Mouse (Mus musculus): ENCODE results near the gene Adra2a. TPM values are rescaled to one million over a fixed set of nuclear protein-coding genes. Genes with fewer than 3 reads are reported as not detected.

Adra2a gene
- polyA plus RNA-seq, 1 experiment from 2014 or later: 2.5 TPM

DNA sequence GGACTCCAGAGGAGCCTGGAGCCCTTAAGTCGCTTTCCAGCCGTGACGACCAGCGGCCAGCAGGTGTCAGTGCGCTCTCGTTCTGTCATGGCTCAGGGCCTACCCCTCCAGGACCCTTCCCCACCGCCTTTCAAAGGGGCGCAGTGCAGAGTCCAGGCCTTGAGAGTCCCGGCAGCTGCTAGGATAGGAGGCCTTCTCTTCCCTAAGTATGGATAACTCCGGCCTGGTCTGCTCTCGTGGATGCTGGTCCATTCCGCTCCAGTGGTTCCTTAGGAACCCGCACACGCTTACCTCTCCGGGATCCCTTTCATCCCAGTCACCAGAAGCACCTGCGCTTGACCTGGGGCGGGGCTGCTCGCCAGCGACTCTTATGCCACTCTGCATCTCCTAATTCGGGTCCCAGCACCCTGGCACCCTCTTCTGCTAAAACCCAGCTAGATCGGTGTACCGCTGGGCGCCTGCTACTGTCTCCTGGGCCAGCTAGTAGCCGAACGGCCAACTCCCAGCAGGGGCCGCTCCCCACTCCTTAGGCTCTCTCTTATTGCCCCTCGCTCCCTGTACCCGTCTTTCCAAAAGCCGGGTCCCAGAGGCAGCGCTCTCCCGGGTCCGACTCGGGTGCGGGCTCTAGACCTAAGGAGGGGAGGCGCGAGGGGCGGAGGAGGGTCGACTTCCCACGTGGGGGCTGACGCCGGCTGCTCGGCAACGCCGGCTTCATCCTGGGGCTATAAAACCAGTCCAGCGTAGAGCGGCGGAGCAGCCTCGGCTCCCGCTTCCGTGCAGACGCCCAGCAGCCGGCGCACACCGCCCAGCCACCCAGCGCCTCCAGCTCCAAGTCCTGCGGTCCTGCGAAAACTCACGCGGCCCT, 788 bp downstream of the Adra2a start:
- DNase-seq (ENCODE audit: low spot score): peak; percentile 93
- Histone ChIP-seq H3K4me3 (ENCODE audit: low read depth, low read length) (peak overlapping the region; percentile 54), H3K4me1 (replicated peaks; ENCODE audit: control insufficient read depth, insufficient read depth, low read length) (peaks cover 29% of the 10 kb centered on the region), H3K9ac (ENCODE audit: low read length) (peak overlapping the region; percentile 39; the same call in 1 of the 2 replicates), H3K36me3 (ENCODE audit: control insufficient read depth, insufficient read depth, low read length) (no peaks in the 10 kb centered on the region), H3K27ac (ENCODE audit: low read depth) (no peak overlapping the region), H3K4me2 (ENCODE audit: low read length) (peak overlapping the region; percentile 90), H3K27me3 (replicated peaks; ENCODE audit: control insufficient read depth, insufficient read depth, low read length) (peaks cover 47% of the 10 kb centered on the region), H3K9me3 (ENCODE audit: control insufficient read depth, low read length) (no peaks in the 10 kb centered on the region)
- WGBS: under 1% methylated on average over 59 of the region's 59 CpGs
- peak; percentile 79 for ATAC-seq (replicated peaks; ENCODE audit: low FRiP score, low TSS enrichment, low read depth)

- peaks cover 49% of the 10 kb centered on the region for H3K27me3 ChIP-seq (replicated peaks; ENCODE audit: control insufficient read depth, insufficient read depth, low read length)
- peak; percentile 78 for DNase-seq (ENCODE audit: low spot score)
- no peaks in the 10 kb centered on the region for H3K9me3 ChIP-seq (ENCODE audit: control insufficient read depth, low read length)
- ATAC-seq (replicated peaks; ENCODE audit: low FRiP score, low TSS enrichment, low read depth): peak; percentile 34
- WGBS: 1% methylated on average over 29 of the region's 29 CpGs
- peaks cover 29% of the 10 kb centered on the region for H3K4me1 ChIP-seq (replicated peaks; ENCODE audit: control insufficient read depth, insufficient read depth, low read length)
- no peaks in the 10 kb centered on the region for H3K36me3 ChIP-seq (ENCODE audit: control insufficient read depth, insufficient read depth, low read length)
- peak overlapping the region; percentile 54 for H3K4me3 ChIP-seq (ENCODE audit: low read depth, low read length)
- peak overlapping the region; percentile 90 for H3K4me2 ChIP-seq (ENCODE audit: low read length)
- peak overlapping the region; percentile 39; the same call in 1 of the 2 replicates for H3K9ac ChIP-seq (ENCODE audit: low read length)
- peak overlapping the region; percentile 4; the same call in 1 of the 2 replicates for H3K27ac ChIP-seq (ENCODE audit: low read depth)
Observed at GRCm38 (mm10) chr19:54045412-54045811, 1.5 kb downstream of the Adra2a start.

GRCm38 (mm10) chr19:54045931-54046683, 2.2 kb downstream of the Adra2a start:
- no peak overlapping the region for H3K27ac ChIP-seq (ENCODE audit: low read depth)
- peaks cover 49% of the 10 kb centered on the region for H3K27me3 ChIP-seq (replicated peaks; ENCODE audit: control insufficient read depth, insufficient read depth, low read length)
- H3K9me3 ChIP-seq (ENCODE audit: control insufficient read depth, low read length): no peaks in the 10 kb centered on the region
- H3K4me1 ChIP-seq (replicated peaks; ENCODE audit: control insufficient read depth, insufficient read depth, low read length): peaks cover 29% of the 10 kb centered on the region
- ATAC-seq (replicated peaks; ENCODE audit: low FRiP score, low TSS enrichment, low read depth): no peak
- no peaks in the 10 kb centered on the region for H3K36me3 ChIP-seq (ENCODE audit: control insufficient read depth, insufficient read depth, low read length)
- 3% methylated on average over 53 of the region's 55 CpGs for WGBS
- H3K4me2 ChIP-seq (ENCODE audit: low read length): peak overlapping the region; percentile 90
- peak overlapping the region; percentile 22; the same call in 1 of the 2 replicates for H3K9ac ChIP-seq (ENCODE audit: low read length)
- H3K4me3 ChIP-seq (ENCODE audit: low read depth, low read length): peak overlapping the region; percentile 54
- DNase-seq (ENCODE audit: low spot score): peak; percentile 76

DNA sequence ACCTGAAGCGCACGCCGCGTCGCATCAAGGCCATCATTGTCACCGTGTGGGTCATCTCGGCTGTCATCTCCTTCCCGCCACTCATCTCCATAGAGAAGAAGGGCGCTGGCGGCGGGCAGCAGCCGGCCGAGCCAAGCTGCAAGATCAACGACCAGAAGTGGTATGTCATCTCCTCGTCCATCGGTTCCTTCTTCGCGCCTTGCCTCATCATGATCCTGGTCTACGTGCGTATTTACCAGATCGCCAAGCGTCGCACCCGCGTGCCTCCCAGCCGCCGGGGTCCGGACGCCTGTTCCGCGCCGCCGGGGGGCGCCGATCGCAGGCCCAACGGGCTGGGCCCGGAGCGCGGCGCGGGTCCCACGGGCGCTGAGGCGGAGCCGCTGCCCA, 2.7 kb downstream of the Adra2a start:
- Histone ChIP-seq H3K36me3 (ENCODE audit: control insufficient read depth, insufficient read depth, low read length) (no peaks in the 10 kb centered on the region), H3K4me1 (replicated peaks; ENCODE audit: control insufficient read depth, insufficient read depth, low read length) (peaks cover 29% of the 10 kb centered on the region), H3K27me3 (replicated peaks; ENCODE audit: control insufficient read depth, insufficient read depth, low read length) (peaks cover 49% of the 10 kb centered on the region), H3K9me3 (ENCODE audit: control insufficient read depth, low read length) (no peaks in the 10 kb centered on the region), H3K27ac (ENCODE audit: low read depth) (no peak overlapping the region), H3K9ac (ENCODE audit: low read length) (peak overlapping the region; percentile 29), H3K4me3 (ENCODE audit: low read depth, low read length) (peak overlapping the region; percentile 54), H3K4me2 (ENCODE audit: low read length) (peak overlapping the region; percentile 90)
- DNase-seq (ENCODE audit: low spot score): peak; percentile 69
- WGBS: under 1% methylated on average over 46 of the region's 46 CpGs
- no peak for ATAC-seq (replicated peaks; ENCODE audit: low FRiP score, low TSS enrichment, low read depth)

GRCm38 (mm10) chr19:54047386-54048050, 3.6 kb downstream of the Adra2a start:
- no peaks in the 10 kb centered on the region for H3K36me3 ChIP-seq (ENCODE audit: control insufficient read depth, insufficient read depth, low read length)
- peak overlapping the region; percentile 29; the same call in 1 of the 2 replicates for H3K9ac ChIP-seq (ENCODE audit: low read length)
- no peak for ATAC-seq (replicated peaks; ENCODE audit: low FRiP score, low TSS enrichment, low read depth)
- WGBS: 2% methylated on average over 27 of the region's 27 CpGs
- H3K4me2 ChIP-seq (ENCODE audit: low read length): peak overlapping the region; percentile 90
- peak overlapping the region; percentile 54 for H3K4me3 ChIP-seq (ENCODE audit: low read depth, low read length)
- H3K4me1 ChIP-seq (replicated peaks; ENCODE audit: control insufficient read depth, insufficient read depth, low read length): peaks cover 29% of the 10 kb centered on the region
- H3K9me3 ChIP-seq (ENCODE audit: control insufficient read depth, low read length): no peaks in the 10 kb centered on the region
- peaks cover 49% of the 10 kb centered on the region for H3K27me3 ChIP-seq (replicated peaks; ENCODE audit: control insufficient read depth, insufficient read depth, low read length)
- no peak overlapping the region for H3K27ac ChIP-seq (ENCODE audit: low read depth)
- peak; percentile 68 for DNase-seq (ENCODE audit: low spot score)

- Histone ChIP-seq H3K4me2 (ENCODE audit: low read length) (peak overlapping the region; percentile 1; the same call in 1 of the 2 replicates), H3K27ac (ENCODE audit: low read depth) (no peak overlapping the region), H3K9me3 (ENCODE audit: control insufficient read depth, low read length) (no peaks in the 10 kb centered on the region), H3K4me3 (ENCODE audit: low read depth, low read length) (no peak overlapping the region), H3K9ac (ENCODE audit: low read length) (no peak overlapping the region), H3K4me1 (replicated peaks; ENCODE audit: control insufficient read depth, insufficient read depth, low read length) (peaks cover 29% of the 10 kb centered on the region), H3K36me3 (ENCODE audit: control insufficient read depth, insufficient read depth, low read length) (no peaks in the 10 kb centered on the region), H3K27me3 (replicated peaks; ENCODE audit: control insufficient read depth, insufficient read depth, low read length) (peaks cover 46% of the 10 kb centered on the region)
- WGBS: 6% methylated on average over 13 of the region's 13 CpGs
- DNase-seq (ENCODE audit: low spot score): peak; percentile 64
- ATAC-seq (replicated peaks; ENCODE audit: low FRiP score, low TSS enrichment, low read depth): no peak
Observed at GRCm38 (mm10) chr19:54048161-54048885, 4.4 kb downstream of the Adra2a start.

- no peaks in the 10 kb centered on the region for H3K36me3 ChIP-seq (ENCODE audit: control insufficient read depth, insufficient read depth, low read length)
- DNase-seq (ENCODE audit: low spot score) (no peak), ATAC-seq (replicated peaks; ENCODE audit: low FRiP score, low TSS enrichment, low read depth) (no peak)
- H3K9me3 ChIP-seq (ENCODE audit: control insufficient read depth, low read length): no peaks in the 10 kb centered on the region
- no peak overlapping the region for H3K4me2 ChIP-seq (ENCODE audit: low read length)
- H3K9ac ChIP-seq (ENCODE audit: low read length): no peak overlapping the region
- WGBS: 73% methylated on average over 4 of the region's 4 CpGs
- no peak overlapping the region for H3K27ac ChIP-seq (ENCODE audit: low read depth)
- H3K27me3 ChIP-seq (replicated peaks; ENCODE audit: control insufficient read depth, insufficient read depth, low read length): peaks cover 32% of the 10 kb centered on the region
- peaks cover 16% of the 10 kb centered on the region for H3K4me1 ChIP-seq (replicated peaks; ENCODE audit: control insufficient read depth, insufficient read depth, low read length)
- no peak overlapping the region for H3K4me3 ChIP-seq (ENCODE audit: low read depth, low read length)
Observed at GRCm38 (mm10) chr19:54051651-54052050, 7.7 kb downstream of the Adra2a start.

DNA sequence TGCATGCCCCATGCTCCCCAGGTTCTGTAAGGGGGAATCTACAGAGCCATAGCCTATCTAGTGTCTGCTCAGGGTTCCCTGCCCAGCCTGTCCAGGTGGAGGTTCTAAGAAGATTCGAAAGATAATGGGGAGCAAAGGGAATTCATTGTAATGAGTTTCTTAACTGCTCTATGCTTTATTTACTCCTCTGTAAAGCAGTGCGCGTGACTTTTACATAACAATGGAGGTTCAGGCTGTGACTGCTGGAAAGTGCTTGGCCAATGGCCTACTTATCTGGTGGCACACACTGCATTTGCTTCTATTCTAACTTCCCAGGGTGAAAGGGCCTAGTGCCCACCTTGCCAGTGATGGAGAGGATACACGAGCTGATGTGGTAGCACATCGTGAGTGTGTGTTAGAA, 11.9 kb downstream of the Adra2a start:
- ATAC-seq (replicated peaks; ENCODE audit: low FRiP score, low TSS enrichment, low read depth): no peak

More for the DNA sequence above, 11.9 kb downstream of the Adra2a start:
- Histone ChIP-seq H3K4me1 (replicated peaks; ENCODE audit: control insufficient read depth, insufficient read depth, low read length) (no peaks in the 10 kb centered on the region), H3K36me3 (ENCODE audit: control insufficient read depth, insufficient read depth, low read length) (no peaks in the 10 kb centered on the region), H3K4me2 (ENCODE audit: low read length) (no peak overlapping the region), H3K9ac (ENCODE audit: low read length) (no peak overlapping the region), H3K9me3 (ENCODE audit: control insufficient read depth, low read length) (no peaks in the 10 kb centered on the region), H3K27ac (ENCODE audit: low read depth) (no peak overlapping the region), H3K27me3 (replicated peaks; ENCODE audit: control insufficient read depth, insufficient read depth, low read length) (no peaks in the 10 kb centered on the region), H3K4me3 (ENCODE audit: low read depth, low read length) (no peak overlapping the region)
- DNase-seq (ENCODE audit: low spot score): no peak
- 72% methylated on average over 5 of the region's 5 CpGs for WGBS

Measured in intestine, embryonic 14.5 days (tissue).